Mouse (Mus musculus) neutrophil, adult 5-6 weeks (primary cell): Measurements from ENCODE around the gene Llgl2. TPM values are rescaled to one million over a fixed set of nuclear protein-coding genes. Genes with fewer than 3 reads are reported as not detected.

Source experiments
- ATAC-seq: fragments of 151-379, 151-347 bp; 2 replicates; pipeline ENCODE4 v1.8.0; 2017; ENCODE audit warnings: mild to moderate bottlenecking, moderate TSS enrichment; ENCODE audit not compliant: insufficient number of reproducible peaks, poor library complexity, low FRiP score, severe bottlenecking; ENCODE audit errors: extremely low read depth
- total RNA-seq: library from RNA; stranded (forward); fragments of 200-1000 nt; gene quantifications from 2 replicates; pipeline ENCODE4 v1.2.3, GENCODE M21; 2017

Llgl2 gene
- total RNA-seq = 12.8 and 14.1 TPM in 2 replicates

- ATAC-seq = peak; percentile 77
Measured at GRCm38 (mm10) chr11:115823774-115824740, at the start of gene Llgl2. Gene Llgl2 (plus strand): TSS chr11:115824049.

GRCm38 (mm10) chr11:115774653-115775052 is 49.2 kb upstream of the Llgl2 start:
- no peak for ATAC-seq

GRCm38 (mm10) chr11:115775821-115776665 is 47.8 kb upstream of the Llgl2 start:
- ATAC-seq = no peak

GRCm38 (mm10) chr11:115776954-115777353 is 46.9 kb upstream of the Llgl2 start:
- ATAC-seq = no peak

GRCm38 (mm10) chr11:115777487-115778335 is 46.1 kb upstream of the Llgl2 start:
- no peak for ATAC-seq

GRCm38 (mm10) chr11:115779038-115779571 is 44.7 kb upstream of the Llgl2 start:
- no peak for ATAC-seq

GRCm38 (mm10) chr11:115780141-115781070 is 43.4 kb upstream of the Llgl2 start:
- no peak for ATAC-seq

GRCm38 (mm10) chr11:115786473-115786872 is 37.4 kb upstream of the Llgl2 start:
- ATAC-seq = no peak

- ATAC-seq = no peak
Measured at GRCm38 (mm10) chr11:115789787-115790186, 34.1 kb upstream of the Llgl2 start.

- ATAC-seq = no peak
Measured at GRCm38 (mm10) chr11:115791919-115792318, 31.9 kb upstream of the Llgl2 start.

GRCm38 (mm10) chr11:115792353-115792752 is 31.5 kb upstream of the Llgl2 start:
- ATAC-seq = no peak

GRCm38 (mm10) chr11:115796898-115797297 is 27.0 kb upstream of the Llgl2 start:
- no peak for ATAC-seq

- no peak for ATAC-seq
Measured at GRCm38 (mm10) chr11:115797665-115798064, 26.2 kb upstream of the Llgl2 start.

GRCm38 (mm10) chr11:115800981-115801380 is 22.9 kb upstream of the Llgl2 start:
- ATAC-seq = no peak

- no peak for ATAC-seq
Measured at GRCm38 (mm10) chr11:115803072-115803709, 20.7 kb upstream of the Llgl2 start.

- ATAC-seq = no peak
Measured at GRCm38 (mm10) chr11:115805005-115805404, 18.8 kb upstream of the Llgl2 start.

- no peak for ATAC-seq
Measured at GRCm38 (mm10) chr11:115806154-115806553, 17.7 kb upstream of the Llgl2 start.
